Mouse (Mus musculus) urinary bladder, adult 18-20 months (tissue): ENCODE measurements at regions not wholly inside any gene's neighbourhood (a gene's known extent, or its start where the extent isn't known, plus 50 kb on each side); places are given as distances from the start of the nearest gene placed in this dataset.

Source experiments
- DNase-seq, 2 experiments: peaks; one replicate each; pipeline ENCODE4 v3.0.0; 2022; ENCODE audit warnings: low spot score in 2 of 2, mixed read lengths in 2 of 2

DNA sequence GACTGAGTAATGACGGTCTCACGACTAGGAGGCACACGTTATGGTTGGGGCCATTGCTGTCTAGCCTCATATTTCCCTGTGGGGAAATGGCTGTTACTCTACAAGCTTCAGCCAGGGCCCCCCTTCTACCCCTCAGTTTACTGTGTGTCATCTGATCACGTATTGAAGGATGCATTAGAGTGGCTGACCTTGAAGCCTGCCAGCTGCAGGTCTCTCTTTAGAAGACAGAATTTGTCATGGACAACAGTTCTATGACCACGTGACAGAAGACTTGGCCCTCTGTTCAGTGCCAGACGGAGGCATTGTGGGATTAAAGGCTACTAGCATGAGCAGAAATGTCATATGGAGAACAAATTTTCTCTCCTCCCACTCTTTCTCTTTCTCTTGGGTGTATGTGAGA lies 115.6 kb downstream of the Gas1 start:
- DNase-seq = no peak

DNA sequence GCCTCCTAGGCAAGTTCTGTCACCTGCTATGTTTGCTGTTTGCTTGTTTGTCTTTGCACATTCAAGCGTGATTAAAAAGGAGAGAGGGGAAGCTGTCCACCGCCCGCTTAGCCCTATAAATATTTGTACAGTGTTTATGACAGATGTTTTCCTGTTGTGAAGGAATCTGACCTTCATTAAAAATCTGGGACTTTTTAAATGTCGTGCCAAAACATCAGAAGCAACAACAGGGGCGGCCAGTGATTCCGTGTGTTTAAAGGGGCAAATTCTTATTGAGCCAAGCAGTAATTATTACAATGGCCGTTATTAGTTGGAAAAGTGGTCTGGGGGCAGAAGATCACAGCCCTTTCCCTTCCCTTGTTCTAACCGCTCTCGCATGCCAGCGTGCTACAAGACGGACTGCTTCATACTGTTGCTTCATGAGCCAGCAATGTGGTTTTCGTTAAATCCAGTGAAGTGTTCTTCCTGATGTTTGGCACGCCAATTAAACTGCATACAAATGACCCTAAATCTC lies 119.3 kb downstream of the Gas1 start:
- no peak for DNase-seq

DNA sequence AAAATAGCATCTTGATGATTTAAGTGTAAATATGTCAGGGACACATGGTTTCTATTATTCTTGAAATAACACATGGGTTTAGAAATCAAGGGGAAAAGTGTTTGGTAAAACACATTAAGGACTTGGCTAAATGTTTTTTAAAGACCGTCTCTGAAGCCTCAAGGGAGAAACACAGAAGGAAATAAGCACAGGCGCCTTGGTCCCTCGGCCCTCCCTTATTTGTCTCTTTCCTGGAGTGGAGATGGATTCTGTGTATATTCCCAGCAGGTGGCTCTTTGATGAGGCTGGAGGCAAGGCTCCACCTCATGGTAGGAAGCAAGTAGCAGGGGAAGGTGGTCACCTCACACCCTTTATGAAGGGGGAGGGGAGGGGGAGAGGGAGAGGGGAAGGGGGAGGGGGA lies 122.6 kb downstream of the Gas1 start:
- no peak for DNase-seq

DNA sequence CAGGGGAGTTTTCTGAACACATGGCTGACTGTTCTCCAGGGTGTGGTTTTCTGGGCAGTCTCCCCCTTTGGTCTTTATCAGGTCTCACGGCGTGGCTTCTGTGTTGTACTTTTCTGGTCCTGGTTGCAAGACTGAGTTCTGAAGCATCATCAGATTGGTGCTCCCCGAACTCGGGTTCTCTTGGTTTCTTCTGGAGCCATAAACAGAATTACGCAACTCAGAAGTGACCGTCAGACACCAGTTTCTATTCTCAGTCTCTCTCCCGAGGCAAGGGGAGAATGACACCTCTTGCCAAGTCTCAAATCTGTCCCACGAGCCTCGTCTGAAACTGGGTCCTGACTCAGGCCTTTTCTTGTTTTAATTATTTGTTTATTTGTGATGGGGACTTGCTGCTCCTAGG lies 123.1 kb downstream of the Gas1 start:
- no peak for DNase-seq

DNA sequence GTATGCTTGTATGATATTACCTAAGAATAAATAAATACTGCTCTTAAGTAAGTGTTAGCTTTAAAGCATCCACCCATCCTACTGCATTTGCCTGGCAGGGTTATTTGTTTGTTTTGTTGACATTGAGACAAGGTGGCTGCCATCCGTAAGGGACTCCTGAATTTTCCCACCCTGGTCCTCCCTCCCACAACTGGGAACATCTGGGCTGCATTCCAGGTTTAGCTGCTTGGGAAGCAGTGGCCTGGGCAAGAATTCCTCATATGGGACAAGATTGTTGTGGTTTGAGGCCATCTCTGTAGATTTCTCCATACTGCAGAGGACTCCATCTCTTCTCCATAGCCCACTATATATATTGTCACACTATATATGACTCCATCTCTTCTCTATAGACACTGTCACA lies 125.3 kb downstream of the Gas1 start:
- no peak for DNase-seq

DNA sequence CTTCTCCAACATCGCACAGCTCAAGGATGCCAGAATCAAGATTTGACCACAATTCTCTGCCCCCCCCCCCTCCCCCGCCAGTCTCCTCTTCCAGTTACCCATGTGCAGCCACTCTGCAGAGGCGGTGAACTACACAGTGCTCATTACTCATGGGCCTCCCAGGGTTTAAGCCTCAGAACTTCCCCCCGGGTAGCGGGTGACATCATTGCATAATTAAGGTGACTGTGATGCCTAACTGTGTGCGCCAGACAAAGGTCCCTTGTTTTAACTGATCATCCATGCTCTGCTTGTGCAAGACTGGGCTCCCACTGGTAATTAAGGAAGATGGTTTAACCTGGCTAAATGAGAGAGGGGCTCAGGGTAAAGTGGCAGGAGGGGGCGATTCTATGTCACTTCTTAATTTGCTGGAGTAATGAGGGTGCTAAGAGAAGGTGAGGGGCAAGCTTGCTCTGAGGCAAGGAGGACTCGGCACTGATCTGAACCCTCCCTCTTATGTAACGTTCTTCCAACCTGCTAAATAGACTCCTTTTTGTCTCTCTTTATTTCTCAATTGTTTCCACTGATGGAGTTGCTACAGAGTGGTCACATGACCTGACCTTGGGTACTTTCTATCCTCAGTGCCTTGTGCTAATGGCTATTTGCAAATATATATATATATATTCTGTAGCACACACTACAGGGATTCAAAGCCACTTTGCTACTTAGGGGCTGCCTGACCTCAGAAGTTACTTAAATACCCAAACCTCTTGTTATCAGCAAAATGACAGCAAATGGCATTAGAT lies 126.2 kb downstream of the Gas1 start:
- DNase-seq = no peak

DNA sequence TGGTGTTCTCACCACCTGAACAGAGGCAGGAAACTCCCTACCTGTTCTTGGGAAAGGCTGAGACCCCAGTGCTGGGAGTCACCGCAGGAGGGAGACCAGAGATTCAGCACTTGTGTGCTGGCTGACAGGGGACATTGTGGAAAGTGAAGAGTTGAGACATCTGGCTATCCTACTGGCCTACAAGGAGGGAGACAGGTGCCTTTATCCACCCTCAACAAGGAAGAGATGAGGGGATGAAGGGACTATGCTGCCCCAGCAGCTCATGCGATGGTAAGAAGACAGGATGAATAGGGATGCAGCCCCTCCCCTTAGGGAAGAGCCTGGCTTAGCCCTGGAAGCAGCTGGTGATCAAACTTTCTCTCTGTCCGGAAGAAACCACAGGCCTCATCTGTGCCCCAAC lies 127.5 kb downstream of the Gas1 start:
- no peak for DNase-seq

DNA sequence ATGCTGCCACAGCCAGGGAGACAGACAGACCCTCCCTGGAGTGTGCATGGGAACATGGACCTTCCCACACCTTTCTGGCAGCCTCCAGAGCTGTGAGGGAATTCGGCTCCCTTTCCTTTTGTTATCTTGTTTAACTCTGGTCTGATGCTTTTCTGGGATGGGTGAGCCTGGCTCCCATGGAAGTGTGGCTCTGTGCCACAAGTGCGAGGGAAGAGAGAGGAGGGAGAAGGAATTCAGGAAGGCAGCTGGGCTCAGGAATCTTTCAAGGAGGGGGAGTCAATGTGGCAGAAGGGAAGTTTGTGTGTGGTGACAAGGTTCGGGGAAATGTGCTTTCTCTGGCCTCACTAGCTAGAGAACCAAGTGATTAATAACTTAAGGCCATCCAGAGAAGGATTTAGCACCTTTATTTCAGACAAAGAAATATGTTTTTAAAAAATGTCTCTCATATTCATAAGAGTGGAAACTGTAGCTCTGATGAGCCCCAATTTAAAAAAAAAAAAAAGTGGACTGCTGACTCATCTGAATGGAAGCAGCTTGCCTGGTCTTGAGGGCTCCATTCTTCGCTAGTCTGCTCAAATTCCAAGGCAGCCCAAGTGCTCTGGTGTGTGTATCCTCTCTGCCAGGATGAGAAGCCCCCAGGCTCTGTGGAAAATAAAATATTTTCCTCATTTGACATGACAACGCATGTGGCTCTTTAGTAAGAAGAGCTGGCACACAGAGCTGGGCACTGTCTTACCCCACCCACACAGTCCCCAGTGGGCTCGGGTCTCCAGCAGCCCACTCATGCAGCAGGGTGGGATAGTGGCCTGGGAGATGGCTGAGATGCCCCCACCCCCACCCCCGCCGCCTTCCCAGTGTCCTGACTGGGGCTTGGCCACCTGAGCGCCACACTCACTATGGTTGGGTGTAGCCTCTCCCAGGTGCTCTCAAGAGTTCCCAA lies 129.1 kb downstream of the Gas1 start:
- no peak for DNase-seq

DNA sequence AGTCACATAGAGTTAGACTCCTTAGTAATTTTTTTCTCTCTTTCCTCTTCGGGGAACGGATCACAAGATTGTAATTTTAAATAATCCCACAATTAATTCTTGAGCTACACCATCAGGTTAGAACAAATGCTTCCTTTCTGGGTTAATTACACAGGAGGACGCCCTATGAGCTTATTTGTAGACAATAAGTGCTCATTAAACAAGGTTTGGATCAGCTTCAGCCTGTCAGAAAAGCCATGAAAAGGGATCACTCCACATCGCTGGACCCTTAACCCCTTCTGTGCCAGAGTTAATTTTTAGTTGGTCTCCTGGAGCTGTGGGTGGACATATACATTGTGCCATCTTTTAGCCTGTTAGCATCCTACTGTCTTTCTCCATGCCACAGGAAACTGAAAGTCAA lies 131.4 kb downstream of the Gas1 start:
- no peak for DNase-seq

DNA sequence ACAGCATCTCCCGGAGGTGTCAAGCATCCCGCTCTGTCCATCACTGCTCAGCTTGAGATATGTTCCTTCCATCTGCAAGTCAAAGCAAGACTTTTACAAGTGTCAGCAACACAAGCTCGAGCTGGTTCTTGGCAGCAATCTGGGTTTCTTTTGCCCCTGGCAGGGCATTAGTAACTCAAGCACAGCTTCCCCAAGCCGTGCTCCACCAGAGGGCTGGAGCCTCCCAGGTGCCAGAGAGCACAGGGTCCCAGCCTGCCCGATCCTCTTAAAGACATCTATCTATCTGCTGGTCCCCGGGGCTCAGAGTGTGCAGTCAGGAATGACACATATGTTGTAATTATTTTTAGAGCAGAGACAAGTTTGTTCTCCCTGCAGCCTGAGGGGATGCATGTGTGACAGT lies 132.3 kb downstream of the Gas1 start:
- no peak for DNase-seq

DNA sequence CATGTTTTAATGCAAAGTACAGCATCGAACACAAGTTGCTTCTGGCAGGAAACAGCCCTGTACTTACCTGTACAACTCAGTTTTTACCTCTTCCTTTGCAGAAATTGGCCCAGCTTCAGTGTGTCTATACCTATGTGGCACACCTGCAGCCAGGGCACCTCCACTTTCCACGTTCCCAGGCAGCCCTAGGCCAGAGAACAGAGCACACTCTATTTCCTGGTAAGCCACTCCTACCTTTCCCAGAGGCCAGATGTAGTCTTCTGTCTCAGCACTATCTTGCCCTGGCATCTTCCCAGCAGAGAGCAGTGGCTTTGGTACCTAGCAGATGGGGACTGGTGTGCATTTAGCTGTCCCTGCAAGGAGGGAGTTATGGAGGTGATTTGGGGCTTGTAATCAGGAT lies 134.7 kb downstream of the Gas1 start:
- DNase-seq = no peak

DNA sequence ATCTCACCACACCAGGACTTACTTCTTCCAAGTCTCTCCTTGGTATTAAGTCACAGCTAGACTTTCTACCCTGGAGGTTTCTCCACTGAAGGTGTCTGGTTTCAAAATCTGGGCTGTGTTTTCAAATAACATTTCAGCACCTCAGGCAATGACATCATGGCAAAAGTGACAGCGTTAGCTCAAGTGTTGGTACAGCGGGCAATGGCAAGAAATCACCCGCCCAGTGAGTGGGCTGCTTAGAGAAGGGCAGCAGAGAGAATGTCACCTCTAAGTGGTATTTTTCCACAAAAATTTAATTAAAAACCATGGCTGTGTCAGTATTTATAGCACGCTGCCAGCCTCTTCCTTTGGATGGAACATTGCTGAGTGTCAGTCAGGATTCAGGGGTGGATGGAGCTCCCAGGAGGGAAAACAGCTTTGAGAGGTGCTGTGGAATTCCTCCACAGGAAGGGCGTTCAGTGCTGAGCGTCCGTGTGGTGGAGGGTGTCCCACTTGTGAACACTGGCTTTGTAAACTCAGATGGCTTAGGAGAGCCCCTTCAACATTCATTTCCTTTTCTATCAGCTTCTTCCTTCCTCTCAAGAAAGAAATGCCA lies 141.5 kb downstream of the Gas1 start:
- no peak for DNase-seq

DNA sequence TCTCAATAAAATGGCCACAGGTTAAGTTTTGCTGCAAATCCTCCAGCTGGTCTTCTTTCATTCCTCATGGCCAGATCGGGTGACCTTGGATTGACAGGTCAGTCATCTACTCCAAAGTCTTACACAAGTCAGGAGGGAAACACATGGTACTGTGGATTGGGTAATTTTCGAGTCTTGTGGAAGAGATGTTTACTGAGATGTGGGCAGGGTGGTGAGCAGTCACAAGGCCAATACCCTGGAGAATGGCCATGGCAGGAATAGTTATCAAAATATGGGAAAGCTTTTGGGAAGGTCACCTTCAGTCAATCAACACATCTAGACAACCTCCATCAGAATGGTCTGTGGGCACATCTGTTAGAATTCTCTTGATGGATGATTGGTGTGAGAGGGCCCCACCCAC lies 144.0 kb downstream of the Gas1 start:
- no peak for DNase-seq

DNA sequence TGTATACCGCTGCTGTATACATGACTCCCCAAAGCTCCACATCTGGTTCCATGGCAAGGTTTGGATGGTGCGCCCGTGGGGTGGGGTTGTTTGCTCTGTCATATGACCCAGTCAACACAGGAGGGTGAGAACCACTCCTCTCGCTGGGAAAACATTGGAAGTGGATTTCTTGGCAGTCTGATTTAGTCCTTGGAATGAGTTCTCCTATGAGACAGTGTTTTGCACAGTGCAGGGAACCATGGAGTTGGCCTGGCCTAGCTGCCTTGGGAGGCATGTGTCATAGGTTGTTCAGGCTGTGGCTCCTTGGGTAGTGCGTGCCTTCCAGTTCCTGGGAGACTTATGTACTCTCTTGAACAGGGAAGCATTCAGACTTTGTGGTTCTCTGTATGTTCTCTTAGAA lies 144.6 kb downstream of the Gas1 start:
- no peak for DNase-seq

DNA sequence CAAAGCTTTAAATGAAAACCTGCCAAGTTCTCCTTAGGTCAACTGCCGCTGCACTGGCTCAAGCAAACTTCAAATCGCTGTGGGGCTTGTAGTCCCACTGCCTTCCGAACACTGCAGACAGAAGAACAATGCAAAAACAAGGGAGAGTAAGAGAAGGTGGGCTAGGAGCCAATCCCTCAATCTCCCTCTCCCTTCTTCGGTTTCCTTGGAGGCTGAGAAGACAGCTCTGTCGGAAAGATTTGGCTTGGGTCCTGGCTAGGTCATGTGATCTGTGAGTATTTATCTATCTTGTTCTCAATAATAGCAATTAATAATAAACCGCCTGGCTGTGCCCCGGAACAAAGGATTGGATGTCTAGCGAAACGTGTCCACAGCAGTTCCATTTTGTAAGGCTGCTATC lies 147.6 kb downstream of the Gas1 start:
- DNase-seq = no peak

DNA sequence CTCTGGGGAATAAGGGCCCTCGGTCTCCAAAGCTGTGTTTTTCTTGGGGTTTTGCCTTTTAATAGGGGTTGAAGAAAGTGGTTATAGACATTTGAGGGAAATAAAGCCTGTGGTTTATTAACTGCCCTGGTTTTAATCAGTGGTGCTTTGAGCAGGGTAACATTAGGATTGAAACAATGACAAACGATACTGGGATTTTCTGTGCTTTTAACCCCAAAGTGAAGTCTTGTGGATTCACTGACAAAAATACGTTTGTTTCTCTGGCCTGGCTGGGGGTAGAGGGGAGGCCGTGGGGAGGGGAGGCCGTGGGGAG lies 157.0 kb downstream of the Gas1 start:
- DNase-seq = no peak

DNA sequence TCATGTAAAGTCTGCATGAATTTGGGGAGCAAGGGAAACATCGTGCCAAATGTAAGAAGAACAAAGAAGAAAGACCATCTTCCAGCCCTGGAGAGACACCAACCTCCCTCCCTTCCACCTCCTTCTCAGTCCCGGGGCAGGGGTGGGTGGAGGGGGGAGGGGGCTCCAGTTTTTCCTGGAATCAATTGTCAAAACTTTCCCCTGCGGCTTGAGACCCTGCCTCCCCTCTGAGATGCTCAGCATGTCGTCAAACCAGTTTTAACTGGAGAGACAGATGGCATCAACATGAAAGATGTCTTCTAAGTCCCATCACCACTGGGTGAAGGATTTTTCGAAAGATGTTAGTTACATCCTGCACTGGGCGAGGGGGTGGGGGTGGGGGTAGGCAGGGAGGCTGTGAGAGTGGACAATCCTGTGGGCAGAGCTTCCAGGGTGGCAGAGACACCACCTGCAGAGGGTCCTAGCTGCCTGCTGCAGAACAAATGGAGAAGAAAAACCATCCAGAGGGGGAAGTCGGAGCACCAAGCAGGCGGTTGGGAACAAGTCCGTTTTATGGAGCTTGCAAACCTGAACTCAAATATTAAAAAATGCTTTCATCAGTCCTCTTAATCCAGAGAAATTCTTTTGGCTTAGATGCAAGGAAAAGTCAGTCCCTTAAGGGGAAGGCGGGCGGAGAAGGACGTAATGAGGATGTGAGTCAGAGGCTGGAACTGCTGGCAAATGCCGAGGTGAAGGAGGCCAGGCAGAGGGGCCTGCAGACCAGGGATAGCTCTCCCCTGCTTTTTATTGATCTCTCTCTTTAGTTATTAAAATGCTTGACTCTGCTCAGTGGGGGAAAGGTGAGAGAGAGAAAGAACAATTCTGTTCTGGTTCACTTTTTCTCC lies 157.6 kb downstream of the Gas1 start:
- DNase-seq = peak in 1 of 2 experiments; percentile 52

DNA sequence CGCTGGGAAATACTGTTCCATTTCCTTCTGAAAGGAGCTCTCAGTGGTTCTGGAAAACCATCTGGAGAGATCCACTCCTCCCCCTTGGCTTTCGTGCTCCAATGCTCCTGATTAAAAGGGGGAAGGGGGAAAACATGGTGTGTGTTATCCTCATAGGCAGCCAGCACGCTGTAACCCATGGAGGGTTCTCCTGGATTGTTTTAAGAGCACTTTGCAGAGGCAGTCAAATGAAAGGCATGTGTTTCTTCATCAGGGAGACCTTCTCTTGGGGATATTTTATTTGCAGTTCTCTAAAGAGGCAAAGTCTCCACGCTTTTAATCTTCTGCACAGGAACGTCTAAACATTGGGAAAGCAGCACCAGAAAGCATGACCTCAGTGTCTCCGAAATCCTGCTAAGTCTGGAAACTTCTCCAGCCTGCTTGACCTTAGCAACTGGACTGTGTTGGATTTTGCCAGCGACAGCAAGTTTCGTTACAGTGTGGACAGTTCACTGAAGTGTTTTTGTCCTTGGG lies 161.3 kb downstream of the Gas1 start:
- DNase-seq = peak in 1 of 2 experiments; percentile 59

DNA sequence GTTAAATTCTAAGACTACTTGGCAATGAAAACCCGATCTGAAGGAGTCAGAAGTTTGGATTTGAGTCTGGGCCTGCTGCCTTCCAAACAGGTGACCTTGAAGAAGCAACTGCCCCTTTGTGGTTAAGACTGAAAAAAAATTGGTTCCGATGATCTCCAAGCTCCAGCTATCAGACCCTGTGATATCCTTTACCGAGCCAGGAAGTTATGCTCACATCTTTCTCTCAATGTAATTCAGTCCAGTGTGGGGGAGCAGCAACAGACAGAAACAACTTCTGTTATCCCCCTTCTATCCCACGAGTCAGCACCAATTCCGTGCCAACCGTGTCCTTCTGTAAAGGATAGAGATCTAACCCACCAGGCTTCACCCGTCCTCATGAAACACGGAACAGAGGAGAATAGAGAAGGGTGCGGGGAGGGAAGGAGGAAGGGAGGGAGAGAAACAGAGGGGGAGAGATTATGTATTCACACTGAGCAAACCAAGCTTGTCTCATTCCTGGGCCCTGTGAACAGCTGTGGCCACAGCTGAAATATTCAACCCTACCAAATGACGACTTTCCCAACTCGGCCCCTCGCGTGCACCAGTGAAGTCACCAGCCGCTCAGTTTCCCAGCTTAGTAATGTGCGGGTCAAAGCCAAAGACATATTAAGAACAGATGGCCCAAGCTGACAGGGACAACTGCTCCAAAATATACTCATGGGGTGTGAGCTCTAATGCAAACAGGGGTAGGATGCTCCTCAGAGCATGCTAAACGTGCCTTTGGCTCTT lies 164.9 kb downstream of the Gas1 start:
- DNase-seq = peak in 1 of 2 experiments; percentile 46

DNA sequence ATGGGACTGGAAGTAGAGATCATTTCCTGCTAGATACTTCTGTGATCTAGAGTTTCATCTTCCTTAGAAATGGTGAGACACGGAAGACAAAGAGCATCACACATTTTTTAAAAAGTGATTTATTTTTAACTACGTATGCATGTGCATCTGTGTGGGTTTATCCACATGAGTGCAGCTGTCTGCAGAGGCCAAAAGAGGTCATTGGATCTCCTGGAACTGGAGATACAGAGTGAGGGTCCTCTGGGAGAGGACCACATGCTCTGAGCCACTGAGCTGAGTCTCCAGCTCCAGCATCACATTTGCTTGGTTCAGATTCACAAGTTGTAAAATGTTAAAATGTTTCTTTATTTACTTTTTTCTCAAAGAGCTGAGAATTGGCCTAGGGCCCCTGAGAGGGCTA lies 166.1 kb downstream of the Gas1 start:
- no peak for DNase-seq

DNA sequence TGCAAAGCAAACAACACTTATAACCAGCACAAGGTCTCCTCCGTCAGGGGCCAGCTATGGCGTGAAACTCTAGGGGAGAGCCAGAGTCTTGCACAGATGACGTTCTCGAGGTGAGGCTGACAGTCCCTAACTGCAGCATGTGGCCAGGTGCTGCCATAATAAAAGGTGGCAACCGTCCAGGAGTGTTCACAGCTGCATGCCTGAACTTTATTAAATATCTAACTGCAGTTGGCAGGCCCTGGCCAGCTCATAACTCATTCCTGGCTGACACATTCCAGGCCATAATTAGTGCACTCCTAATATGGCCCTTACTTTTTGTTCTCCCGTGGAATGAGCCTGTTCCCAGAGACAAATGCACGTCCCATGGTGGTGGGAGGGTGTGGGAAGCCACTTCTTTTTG lies 169.6 kb downstream of the Gas1 start:
- DNase-seq = no peak
